Mouse (Mus musculus): ENCODE data around the gene Esrrg.

Gene Esrrg

GRCm38 (mm10) chr1:188047148-188047547, 438.6 kb downstream of the Esrrg start:
- no peak for DNase-seq (ENCODE audit: extremely low read depth, insufficient read length, low spot score)

- peak; percentile 44 for DNase-seq (ENCODE audit: extremely low read depth, insufficient read length, low spot score)
These were observed 447.3 kb downstream of the Esrrg start for GRCm38 (mm10) chr1:188055888-188056287.

GRCm38 (mm10) chr1:188057892-188058291, 449.3 kb downstream of the Esrrg start:
- no peak for DNase-seq (ENCODE audit: extremely low read depth, insufficient read length, low spot score)

GRCm38 (mm10) chr1:188059006-188059405, 450.4 kb downstream of the Esrrg start:
- no peak for DNase-seq (ENCODE audit: extremely low read depth, insufficient read length, low spot score)

- no peak for DNase-seq (ENCODE audit: extremely low read depth, insufficient read length, low spot score)
These were observed 451.9 kb downstream of the Esrrg start for GRCm38 (mm10) chr1:188060493-188060892.

GRCm38 (mm10) chr1:188068833-188069232, 460.2 kb downstream of the Esrrg start:
- no peak for DNase-seq (ENCODE audit: extremely low read depth, insufficient read length, low spot score)

- DNase-seq (ENCODE audit: extremely low read depth, insufficient read length, low spot score): no peak
These were observed 461.3 kb downstream of the Esrrg start for GRCm38 (mm10) chr1:188069849-188070248.

- DNase-seq (ENCODE audit: extremely low read depth, insufficient read length, low spot score): no peak
These were observed 469.1 kb downstream of the Esrrg start for GRCm38 (mm10) chr1:188077561-188078195.

- DNase-seq (ENCODE audit: extremely low read depth, insufficient read length, low spot score): no peak
These were observed 471.8 kb downstream of the Esrrg start for GRCm38 (mm10) chr1:188080261-188080875.

- no peak for DNase-seq (ENCODE audit: extremely low read depth, insufficient read length, low spot score)
These were observed 474.4 kb downstream of the Esrrg start for GRCm38 (mm10) chr1:188082665-188083640.

- no peak for DNase-seq (ENCODE audit: extremely low read depth, insufficient read length, low spot score)
These were observed 476.7 kb downstream of the Esrrg start for GRCm38 (mm10) chr1:188085116-188085879.

GRCm38 (mm10) chr1:188093724-188094123, 485.1 kb downstream of the Esrrg start:
- no peak for DNase-seq (ENCODE audit: extremely low read depth, insufficient read length, low spot score)

GRCm38 (mm10) chr1:188101832-188102231, 493.2 kb downstream of the Esrrg start:
- no peak for DNase-seq (ENCODE audit: extremely low read depth, insufficient read length, low spot score)

- DNase-seq (ENCODE audit: extremely low read depth, insufficient read length, low spot score): no peak
These were observed 494.6 kb downstream of the Esrrg start for GRCm38 (mm10) chr1:188103179-188103578.

- no peak for DNase-seq (ENCODE audit: extremely low read depth, insufficient read length, low spot score)
These were observed 496.9 kb downstream of the Esrrg start for GRCm38 (mm10) chr1:188105516-188105915.

- DNase-seq (ENCODE audit: extremely low read depth, insufficient read length, low spot score): no peak
These were observed 499.4 kb downstream of the Esrrg start for GRCm38 (mm10) chr1:188107946-188108345.

GRCm38 (mm10) chr1:188111552-188111951, 503.0 kb downstream of the Esrrg start:
- DNase-seq (ENCODE audit: extremely low read depth, insufficient read length, low spot score): no peak

GRCm38 (mm10) chr1:188113240-188113639, 504.6 kb downstream of the Esrrg start:
- no peak for DNase-seq (ENCODE audit: extremely low read depth, insufficient read length, low spot score)

- DNase-seq (ENCODE audit: extremely low read depth, insufficient read length, low spot score): no peak
These were observed 509.5 kb downstream of the Esrrg start for GRCm38 (mm10) chr1:188118125-188118524.

GRCm38 (mm10) chr1:188119806-188120205, 511.2 kb downstream of the Esrrg start:
- no peak for DNase-seq (ENCODE audit: extremely low read depth, insufficient read length, low spot score)
